Mouse (Mus musculus) cortical plate, adult 2 months (tissue): ENCODE results near the gene Clic3.

ENCODE experiments used
- CTCF ChIP-seq: fragments of 200-500 bp; IDR thresholded peaks from 2 replicates; pipeline ENCODE4 v1.5.1; 2011; ENCODE audit warnings: mild to moderate bottlenecking, control low read depth, low read length; ENCODE audit not compliant: insufficient read depth; ENCODE audit errors: extremely low read depth
- POLR2A ChIP-seq: fragments of 200-500 bp; IDR thresholded peaks from 2 replicates; pipeline ENCODE4 v1.6.1; 2011; ENCODE audit warnings: mild to moderate bottlenecking, low read length, control low read depth; ENCODE audit not compliant: insufficient read depth; ENCODE audit errors: extremely low read depth

DNA sequence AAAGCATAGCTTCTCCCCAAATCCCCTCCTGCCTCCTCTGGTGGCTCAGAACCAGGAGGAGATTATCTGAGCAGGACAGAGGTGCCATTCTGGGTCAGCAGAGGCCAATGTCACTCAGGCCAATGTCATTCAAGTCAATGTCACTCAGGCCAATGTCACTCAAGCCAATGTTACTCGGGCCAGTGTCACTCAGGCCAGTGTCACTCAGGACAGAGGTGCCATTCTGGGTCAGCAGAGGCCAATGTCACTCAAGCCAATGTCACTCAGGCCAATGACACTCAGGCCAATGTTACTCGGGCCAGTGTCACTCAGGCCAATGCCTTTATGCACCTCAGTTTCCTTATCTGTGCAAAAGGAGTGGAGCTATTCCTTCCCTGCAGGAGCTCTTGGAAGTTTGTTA is 15.9 kb downstream of the Clic3 start:
- TF ChIP-seq CTCF (no peak), POLR2A (no peak)
